9 mouse cellular contexts compared by ENCODE assay signal in genomic region chr11:5114931-5115581, GRCm38 (mm10). TPM values are rescaled to one million over a fixed set of nuclear protein-coding genes. Genes with fewer than 3 reads are reported as not detected.
A peak's percentile ranks its signal among the peaks of the same experiment; 100 is the strongest.
DNase-seq lines count a peak whose midpoint lies in the region; ATAC-seq and TF ChIP-seq lines count a peak whose summit lies in the region.
"Had no signal": no experiment of that assay in that cellular context is flagged by ENCODE, and none has a peak within 500 bp of the region (broad histone marks: within the 10 kb centered on the region; RNA-seq: fewer than 3 reads in every experiment).

No protein-coding gene starts in this region.

- TF ChIP-seq POLR2A in cerebellum, adult 2 months (IDR thresholded peaks at IDR 0.05; ENCODE audit: borderline replicate concordance, insufficient read depth, low read length): no peak

- TF ChIP-seq CTCF in cerebellum, adult 2 months (IDR thresholded peaks at IDR 0.05; ENCODE audit: borderline replicate concordance, insufficient read depth, low read depth, low read length): peak; percentile 100

- no peak overlapping the region for H3K9ac ChIP-seq in lung, embryonic 16.5 days (ENCODE audit: low read length)

- no peaks in the 10 kb centered on the region for H3K27me3 ChIP-seq in cerebellum, adult 2 months (ENCODE audit: control insufficient read depth, insufficient read depth, low read length)
- H3K27me3 ChIP-seq in hindbrain, embryonic 10.5 days (ENCODE audit: insufficient read depth, poor library complexity, severe bottlenecking): no peaks in the 10 kb centered on the region
- H3K27me3 ChIP-seq in lung, embryonic 16.5 days (ENCODE audit: control insufficient read depth, insufficient read depth, low read depth, low read length): no peaks in the 10 kb centered on the region

- peaks cover 14% of the 10 kb centered on the region; the same call in 1 of the 2 replicates for H3K36me3 ChIP-seq in hindbrain, embryonic 10.5 days
- H3K36me3 ChIP-seq in lung, embryonic 16.5 days (ENCODE audit: control insufficient read depth, insufficient read depth, low read length): no peaks in the 10 kb centered on the region

- DNase-seq in MN1 (ENCODE audit: low spot score): peak; percentile 94
- DNase-seq in cerebellum, adult 2 months: peak; percentile 74 to 84
- peak; percentile 74 to 96 for DNase-seq in frontal cortex, adult 2 months (ENCODE audit: extremely low spot score in 1 of 2, low spot score in 1 of 2)
- DNase-seq in hindbrain, embryonic 10.5 days (ENCODE audit: low spot score): peak; percentile 88
- peak; percentile 85 for DNase-seq in layer of hippocampus, adult 9-10 months (ENCODE audit: low spot score)
- peak; percentile 65 for DNase-seq in retina, adult 2 months (ENCODE audit: low read depth, low spot score)
- peak; percentile 95 for DNase-seq in thymus, postnatal 14 days

- peaks cover 2% of the 10 kb centered on the region; the same call in 1 of the 2 replicates for H3K4me1 ChIP-seq in cerebellum, adult 2 months (ENCODE audit: control insufficient read depth, insufficient read depth, low read length)
- H3K4me1 ChIP-seq in hindbrain, embryonic 10.5 days (replicated peaks): no peaks in the 10 kb centered on the region
- no peaks in the 10 kb centered on the region for H3K4me1 ChIP-seq in lung, embryonic 16.5 days (replicated peaks; ENCODE audit: control insufficient read depth, insufficient read depth, low read length)

- H3K4me3 ChIP-seq in cerebellum, adult 2 months (replicated peaks; ENCODE audit: insufficient read depth, low read depth, low read length): peak overlapping the region; percentile 11
- no peak overlapping the region for H3K4me3 ChIP-seq in hindbrain, embryonic 10.5 days
- no peak overlapping the region for H3K4me3 ChIP-seq in lung, embryonic 16.5 days (ENCODE audit: low read length)
- H3K4me3 ChIP-seq: myocyte had no signal

- no peak overlapping the region for H3K27ac ChIP-seq in cerebellum, adult 2 months (ENCODE audit: insufficient read depth, low read length)
- no peak overlapping the region for H3K27ac ChIP-seq in hindbrain, embryonic 10.5 days
- no peak overlapping the region for H3K27ac ChIP-seq in lung, embryonic 16.5 days (ENCODE audit: low read length)

- WGBS in cerebellum, adult 2 months: 30% methylated on average over 13 of the region's 13 CpGs
- 30% methylated on average over 13 of the region's 13 CpGs for WGBS in hindbrain, embryonic 10.5 days
- 23% methylated on average over 13 of the region's 13 CpGs for WGBS in lung, embryonic 16.5 days

- H3K4me2 ChIP-seq in lung, embryonic 16.5 days (ENCODE audit: low read depth, low read length): no peak overlapping the region

- no peaks in the 10 kb centered on the region for H3K9me3 ChIP-seq in hindbrain, embryonic 10.5 days
- no peaks in the 10 kb centered on the region for H3K9me3 ChIP-seq in lung, embryonic 16.5 days (ENCODE audit: control insufficient read depth, low read length)

- peak; percentile 61; the same call in 1 of the 2 replicates for ATAC-seq in lung, embryonic 16.5 days (ENCODE audit: low read depth)

RNA-seq across cellular contexts. Expression of gene Ewsr1, which starts 16.0 kb away (rescaled TPM):
- 412 and 449 TPM in 2 replicates for polyA plus RNA-seq in cerebellum, adult 2 months (2012; rRNA removed)
- polyA plus RNA-seq in frontal cortex, adult 2 months (2012; rRNA removed): 513 and 799 TPM in 2 replicates
- polyA plus RNA-seq in hindbrain, embryonic 10.5 days (2016; fragmentation: Nextera tagmentation; extraction: Ambion mirVana): 877 and 924 TPM in 2 replicates
- polyA plus RNA-seq in lung, embryonic 16.5 days (2015; fragmentation: Nextera tagmentation; extraction: Ambion mirVana): 709 and 717 TPM in 2 replicates

RNA-seq across cellular contexts. Expression of gene Rhbdd3, which starts 16.3 kb away (rescaled TPM):
- 27.6 and 29.5 TPM in 2 replicates for polyA plus RNA-seq in cerebellum, adult 2 months (2012; rRNA removed)
- 29.3 and 31.6 TPM in 2 replicates for polyA plus RNA-seq in frontal cortex, adult 2 months (2012; rRNA removed)
- polyA plus RNA-seq in hindbrain, embryonic 10.5 days (2016; fragmentation: Nextera tagmentation; extraction: Ambion mirVana): 29.1 and 29.3 TPM in 2 replicates
- 23.8 and 26.3 TPM in 2 replicates for polyA plus RNA-seq in lung, embryonic 16.5 days (2015; fragmentation: Nextera tagmentation; extraction: Ambion mirVana)

RNA-seq across cellular contexts. Expression of gene Emid1, which starts 37.0 kb away (rescaled TPM):
- 13.3 and 18.7 TPM in 2 replicates for polyA plus RNA-seq in cerebellum, adult 2 months (2012; rRNA removed)
- 12.3 and 21.7 TPM in 2 replicates for polyA plus RNA-seq in frontal cortex, adult 2 months (2012; rRNA removed)
- 31.9 and 40.0 TPM in 2 replicates for polyA plus RNA-seq in hindbrain, embryonic 10.5 days (2016; fragmentation: Nextera tagmentation; extraction: Ambion mirVana)
- polyA plus RNA-seq in lung, embryonic 16.5 days (2015; fragmentation: Nextera tagmentation; extraction: Ambion mirVana): 46.7 and 52.2 TPM in 2 replicates

RNA-seq across cellular contexts. Expression of gene Gas2l1, which starts 49.9 kb away (rescaled TPM):
- polyA plus RNA-seq in cerebellum, adult 2 months (2012; rRNA removed): 52.2 and 57.4 TPM in 2 replicates
- 89.1 and 98.7 TPM in 2 replicates for polyA plus RNA-seq in frontal cortex, adult 2 months (2012; rRNA removed)
- 25.5 and 34.9 TPM in 2 replicates for polyA plus RNA-seq in hindbrain, embryonic 10.5 days (2016; fragmentation: Nextera tagmentation; extraction: Ambion mirVana)
- 18.6 and 19.3 TPM in 2 replicates for polyA plus RNA-seq in lung, embryonic 16.5 days (2015; fragmentation: Nextera tagmentation; extraction: Ambion mirVana)

RNA-seq across cellular contexts. Expression of gene Rasl10a, which starts 57.1 kb away (rescaled TPM):
- polyA plus RNA-seq in cerebellum, adult 2 months (2012; rRNA removed): 2.3 and 2.9 TPM in 2 replicates
- polyA plus RNA-seq in frontal cortex, adult 2 months (2012; rRNA removed): 78.9 and 79.5 TPM in 2 replicates
- 0.44 and 0.84 TPM in 2 replicates for polyA plus RNA-seq in hindbrain, embryonic 10.5 days (2016; fragmentation: Nextera tagmentation; extraction: Ambion mirVana)
- 0.45 and 0.92 TPM in 2 replicates for polyA plus RNA-seq in lung, embryonic 16.5 days (2015; fragmentation: Nextera tagmentation; extraction: Ambion mirVana)
